Mouse (Mus musculus) neural tube, embryonic 15.5 days (tissue): ENCODE data around the gene Cldn3. TPM values are rescaled to one million over a fixed set of nuclear protein-coding genes. Genes with fewer than 3 reads are reported as not detected.

Experiments
- ATAC-seq: fragments of 200-750 bp; cut with Nextera tagmentation; 2 replicates; pipeline ENCODE4 v1.8.0; 2017; ENCODE audit warnings: mild to moderate bottlenecking, moderate TSS enrichment, moderate library complexity; ENCODE audit not compliant: low FRiP score
- H3K27ac ChIP-seq: fragments of 300-500 bp; sonication (generic); replicated peaks from 2 replicates; pipeline ENCODE4 v1.5.1; 2015; ENCODE audit warnings: mild to moderate bottlenecking, inconsistent platforms
- H3K27me3 ChIP-seq: fragments of 300-500 bp; sonication (generic); replicated peaks from 2 replicates; pipeline ENCODE4 v1.6.1; 2015; ENCODE audit warnings: inconsistent platforms
- H3K36me3 ChIP-seq: fragments of 300-500 bp; sonication (generic); 2 replicates; pipeline ENCODE4 v1.6.1; 2015; ENCODE audit warnings: inconsistent platforms
- H3K4me1 ChIP-seq: fragments of 300-500 bp; sonication (generic); 2 replicates; pipeline ENCODE4 v1.6.1; 2015; ENCODE audit warnings: inconsistent platforms
- H3K4me2 ChIP-seq: fragments of 300-500 bp; sonication (generic); 2 replicates; pipeline ENCODE4 v1.6.1; 2015; ENCODE audit warnings: inconsistent platforms, mild to moderate bottlenecking, moderate library complexity
- H3K4me3 ChIP-seq: fragments of 300-500 bp; sonication (generic); replicated peaks from 2 replicates; pipeline ENCODE4 v1.5.1; 2015; ENCODE audit warnings: mild to moderate bottlenecking, inconsistent platforms
- H3K9ac ChIP-seq: fragments of 300-500 bp; sonication (generic); replicated peaks from 2 replicates; pipeline ENCODE4 v1.6.1; 2015; ENCODE audit warnings: mild to moderate bottlenecking, inconsistent platforms
- H3K9me3 ChIP-seq: fragments of 300-500 bp; sonication (generic); replicated peaks from 2 replicates; pipeline ENCODE4 v1.6.1; 2016; ENCODE audit warnings: inconsistent platforms
- WGBS: fragments of 180-500 bp; shearing (Covaris S2); methylation state at CpG from one replicate; pipeline ENCODE4 v1.1.7; 2015; ENCODE audit warnings: mixed read lengths; 5-methylcytosine and 5-hydroxymethylcytosine counted together
- polyA plus RNA-seq: library from polyadenylated mRNA; unstranded; fragments of >200 nt; fragmentation: Nextera tagmentation; extraction: Ambion mirVana; gene quantifications from 2 replicates; pipeline ENCODE4 v1.2.1, GENCODE M21; 2015

Gene Cldn3
- polyA plus RNA-seq, 1 experiment from 2014 or later, result 0.96 TPM

GRCm38 (mm10) chr5:135009590-135010319 lies 23.7 kb downstream of the Cldn3 start:
- H3K36me3 ChIP-seq, result no peaks in the 10 kb centered on the region
- WGBS, result under 1% methylated on average over 37 of the region's 37 CpGs
- H3K27me3 ChIP-seq, result no peaks in the 10 kb centered on the region
- H3K9ac ChIP-seq, result peak overlapping the region; percentile 70
- H3K27ac ChIP-seq, result peak overlapping the region; percentile 98
- peaks cover 38% of the 10 kb centered on the region for H3K4me1 ChIP-seq
- peak; percentile 89 for ATAC-seq
- peak overlapping the region; percentile 64 for H3K4me3 ChIP-seq
- H3K4me2 ChIP-seq, result peak overlapping the region; percentile 84
- no peaks in the 10 kb centered on the region for H3K9me3 ChIP-seq

- 57% methylated on average over 7 of the region's 7 CpGs for WGBS
- H3K27me3 ChIP-seq, result no peaks in the 10 kb centered on the region
- peaks cover 40% of the 10 kb centered on the region for H3K4me1 ChIP-seq
- H3K4me2 ChIP-seq, result peak overlapping the region; percentile 84
- H3K4me3 ChIP-seq, result peak overlapping the region; percentile 64
- H3K9ac ChIP-seq, result peak overlapping the region; percentile 70
- H3K36me3 ChIP-seq, result no peaks in the 10 kb centered on the region
- no peak for ATAC-seq
- peak overlapping the region; percentile 98 for H3K27ac ChIP-seq
- no peaks in the 10 kb centered on the region for H3K9me3 ChIP-seq
Observed at GRCm38 (mm10) chr5:135010320-135010709, 24.3 kb downstream of the Cldn3 start.

DNA sequence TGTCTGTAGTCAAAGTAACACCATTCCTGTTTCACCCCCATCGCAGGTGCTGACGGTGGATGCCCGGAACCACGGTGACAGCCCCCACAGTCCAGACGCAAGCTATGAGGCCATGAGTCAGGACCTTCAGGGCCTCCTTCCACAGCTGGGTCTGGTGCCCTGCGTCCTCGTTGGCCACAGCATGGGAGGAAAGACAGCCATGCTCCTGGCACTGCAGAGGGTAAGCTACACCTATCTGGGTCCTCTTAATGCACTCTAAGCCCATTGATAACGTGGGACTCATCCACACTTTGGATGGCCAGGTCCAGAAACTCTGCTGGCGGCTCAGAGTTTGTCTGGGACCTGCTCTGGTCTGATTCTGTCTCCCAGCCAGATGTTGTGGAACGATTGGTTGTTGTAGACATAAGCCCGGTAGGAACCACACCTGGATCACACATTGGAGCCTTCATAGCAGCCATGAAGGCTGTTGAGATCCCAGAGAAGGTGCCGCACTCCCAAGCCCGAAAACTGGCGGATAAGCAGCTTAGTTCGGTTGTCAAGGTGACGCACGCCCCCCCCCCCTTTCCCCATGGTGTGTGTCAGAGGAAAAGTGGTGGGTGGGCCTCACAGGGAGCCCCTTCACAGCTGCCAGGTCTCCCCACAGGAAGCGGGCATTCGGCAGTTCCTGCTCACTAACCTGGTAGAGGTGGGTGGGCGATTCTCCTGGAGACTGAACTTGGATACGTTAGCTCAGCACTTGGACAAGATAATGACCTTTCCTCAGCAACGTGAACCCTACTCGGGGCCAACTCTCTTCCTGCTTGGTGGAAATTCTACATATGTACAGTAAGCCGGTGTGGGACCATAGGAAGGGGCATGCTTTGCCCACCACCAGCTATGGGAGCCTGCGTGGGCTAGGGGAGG lies 25.1 kb downstream of the Cldn3 start:
- Histone ChIP-seq H3K4me3 (peak overlapping the region; percentile 64; the same call in 1 of the 2 replicates), H3K27ac (no peak overlapping the region), H3K4me2 (peak overlapping the region; percentile 84), H3K9ac (no peak overlapping the region), H3K9me3 (no peaks in the 10 kb centered on the region), H3K4me1 (peaks cover 41% of the 10 kb centered on the region), H3K36me3 (no peaks in the 10 kb centered on the region), H3K27me3 (no peaks in the 10 kb centered on the region)
- ATAC-seq, result no peak
- WGBS, result 89% methylated on average over 25 of the region's 25 CpGs

- Histone ChIP-seq H3K4me3 (peak overlapping the region; percentile 8; the same call in 1 of the 2 replicates), H3K4me1 (peaks cover 41% of the 10 kb centered on the region), H3K27me3 (no peaks in the 10 kb centered on the region), H3K9ac (peak overlapping the region; percentile 22; the same call in 1 of the 2 replicates), H3K4me2 (peak overlapping the region; percentile 31), H3K9me3 (no peaks in the 10 kb centered on the region), H3K36me3 (no peaks in the 10 kb centered on the region), H3K27ac (no peak overlapping the region)
- 30% methylated on average over 26 of the region's 26 CpGs for WGBS
- ATAC-seq, result no peak
Observed at GRCm38 (mm10) chr5:135011809-135012613, 26.0 kb downstream of the Cldn3 start.

DNA sequence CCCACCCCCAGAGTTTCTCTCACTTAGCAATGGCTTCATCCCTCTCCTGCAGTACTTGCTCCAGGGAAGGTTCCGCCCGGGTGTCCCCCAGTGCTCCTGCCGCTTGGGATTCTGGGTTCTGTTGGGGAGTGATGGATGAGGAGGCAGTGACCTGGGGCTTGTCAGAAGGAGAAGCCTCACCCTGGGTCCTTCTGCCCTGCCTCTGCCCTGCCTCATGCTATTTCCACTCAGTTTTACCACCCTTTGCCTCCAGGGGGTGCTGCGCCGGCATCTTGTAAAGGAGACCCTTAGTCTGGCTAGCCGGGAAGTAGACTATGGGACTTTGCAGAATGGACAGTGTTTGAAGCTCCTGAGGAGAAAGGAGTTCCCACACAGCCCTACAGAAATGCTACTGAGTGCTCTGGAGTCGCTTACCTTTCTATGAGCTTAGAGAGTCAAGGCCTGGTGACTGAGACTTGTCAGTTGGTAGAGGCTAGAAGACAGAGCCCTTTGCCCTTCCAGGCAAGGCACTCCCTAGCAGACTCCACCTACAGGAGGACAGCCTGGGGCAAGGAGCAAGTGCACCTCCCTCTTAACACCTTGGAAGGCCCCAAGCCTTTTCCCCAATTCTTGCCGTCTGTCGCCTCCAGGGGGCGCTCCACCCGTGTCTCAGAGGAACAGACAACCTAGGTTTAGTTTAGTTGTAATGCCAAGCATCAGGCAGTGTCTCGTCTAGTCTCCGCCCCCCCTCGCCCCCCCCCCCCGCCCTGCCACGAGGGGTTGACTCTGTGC lies 26.8 kb downstream of the Cldn3 start:
- no peaks in the 10 kb centered on the region for H3K36me3 ChIP-seq
- no peaks in the 10 kb centered on the region for H3K9me3 ChIP-seq
- peak overlapping the region; percentile 31 for H3K4me2 ChIP-seq
- H3K27me3 ChIP-seq, result no peaks in the 10 kb centered on the region
- no peak overlapping the region for H3K27ac ChIP-seq
- 5% methylated on average over 15 of the region's 16 CpGs for WGBS
- no peak for ATAC-seq
- peaks cover 40% of the 10 kb centered on the region for H3K4me1 ChIP-seq
- H3K4me3 ChIP-seq, result peak overlapping the region; percentile 8; the same call in 1 of the 2 replicates
- peak overlapping the region; percentile 22; the same call in 1 of the 2 replicates for H3K9ac ChIP-seq

DNA sequence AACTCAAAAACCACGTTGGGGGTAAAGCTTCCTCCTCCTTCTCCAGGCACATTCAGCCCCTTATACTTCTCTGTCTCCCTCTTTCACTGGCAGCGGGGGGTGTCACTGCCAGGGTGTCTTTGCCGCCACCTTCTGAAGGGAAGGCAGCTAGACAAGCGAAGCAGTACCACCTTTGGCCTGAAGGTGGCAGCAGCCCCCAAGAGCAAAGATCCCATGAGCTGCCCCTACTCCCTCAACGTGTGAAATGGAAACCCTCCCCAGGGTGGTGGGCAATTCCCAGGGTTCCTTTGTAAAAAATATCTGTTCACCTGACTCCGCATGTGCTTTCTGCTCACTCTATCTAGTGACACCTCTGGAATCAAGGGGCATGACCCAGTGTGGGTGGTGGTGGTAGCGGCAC lies 29.5 kb downstream of the Cldn3 start:
- H3K27me3 ChIP-seq, result no peaks in the 10 kb centered on the region
- no peak overlapping the region for H3K9ac ChIP-seq
- peaks cover 29% of the 10 kb centered on the region for H3K4me1 ChIP-seq
- no peak for ATAC-seq
- no peak overlapping the region for H3K27ac ChIP-seq
- no peak overlapping the region for H3K4me3 ChIP-seq
- WGBS, result 15% methylated on average over 7 of the region's 7 CpGs
- H3K36me3 ChIP-seq, result no peaks in the 10 kb centered on the region
- H3K4me2 ChIP-seq, result no peak overlapping the region
- H3K9me3 ChIP-seq, result no peaks in the 10 kb centered on the region

GRCm38 (mm10) chr5:135016224-135016759 lies 30.3 kb downstream of the Cldn3 start:
- Histone ChIP-seq H3K27me3 (no peaks in the 10 kb centered on the region), H3K9ac (no peak overlapping the region), H3K9me3 (no peaks in the 10 kb centered on the region), H3K4me2 (no peak overlapping the region), H3K4me1 (peaks cover 21% of the 10 kb centered on the region), H3K4me3 (no peak overlapping the region), H3K36me3 (no peaks in the 10 kb centered on the region), H3K27ac (no peak overlapping the region)
- WGBS, result 57% methylated on average over 4 of the region's 4 CpGs
- ATAC-seq, result no peak

GRCm38 (mm10) chr5:135021814-135022213 lies 35.8 kb downstream of the Cldn3 start:
- 44% methylated on average over 6 of the region's 6 CpGs for WGBS
- Histone ChIP-seq H3K4me3 (no peak overlapping the region), H3K27me3 (no peaks in the 10 kb centered on the region), H3K36me3 (no peaks in the 10 kb centered on the region), H3K9ac (no peak overlapping the region), H3K27ac (peak overlapping the region; percentile 19; the same call in 1 of the 2 replicates), H3K9me3 (no peaks in the 10 kb centered on the region), H3K4me1 (peaks cover 35% of the 10 kb centered on the region), H3K4me2 (no peak overlapping the region)
- no peak for ATAC-seq

DNA sequence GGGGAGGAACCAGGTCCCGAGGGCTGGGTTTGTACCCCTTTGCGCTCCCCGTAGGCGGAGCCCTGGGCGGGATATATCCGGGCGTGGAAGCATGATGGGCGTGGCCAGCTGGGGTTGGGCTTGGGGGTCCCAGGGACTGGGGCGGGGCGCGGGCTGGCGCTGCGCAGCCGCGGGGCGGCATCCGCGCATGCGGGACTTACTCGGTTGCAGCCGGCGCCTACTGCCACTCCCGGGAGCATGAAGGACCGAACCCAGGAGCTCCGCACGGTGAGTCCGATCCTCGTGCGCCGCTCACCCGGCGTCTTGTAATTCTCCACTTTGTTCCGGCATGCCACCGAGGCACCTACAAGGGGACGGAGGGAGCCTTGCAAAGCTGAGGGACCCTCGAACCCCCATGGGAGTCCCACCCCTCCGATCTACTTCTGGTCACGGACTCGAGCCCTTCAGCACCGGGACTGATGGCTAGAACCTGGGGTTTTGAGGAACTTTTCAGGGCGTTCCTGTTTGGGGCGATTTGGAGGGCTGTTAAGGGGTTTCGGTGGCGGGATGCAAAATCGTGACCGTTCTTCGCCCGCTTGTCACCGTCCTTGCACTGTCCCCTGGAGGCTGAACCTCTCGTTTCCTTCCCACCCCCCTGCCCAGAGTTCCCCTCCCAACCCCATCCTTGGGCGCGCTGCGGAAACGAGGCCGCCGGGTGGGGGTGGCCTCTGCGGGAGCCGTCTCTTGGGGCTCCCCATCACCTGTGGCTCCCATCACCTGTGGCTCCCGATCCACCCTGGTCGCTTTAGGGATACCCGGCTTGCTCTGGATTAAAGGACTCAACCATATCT lies 37.5 kb downstream of the Cldn3 start, which contains the start of gene Stx1a:
Stx1a (plus strand) TSS at position 139 of the 830 bp plus-strand sequence.
- no peaks in the 10 kb centered on the region for H3K27me3 ChIP-seq
- H3K9me3 ChIP-seq, result no peaks in the 10 kb centered on the region
- peak within 1 kb of the TSS; percentile 70 for H3K9ac ChIP-seq
- no peaks in the 10 kb centered on the region for H3K36me3 ChIP-seq
- ATAC-seq, result peak; percentile 92
- H3K4me1 ChIP-seq, result peaks cover 37% of the 10 kb centered on the region
- H3K4me2 ChIP-seq, result peak within 1 kb of the TSS; percentile 91
- peak within 1 kb of the TSS; percentile 48 for H3K27ac ChIP-seq
- under 1% methylated on average over 57 of the region's 61 CpGs for WGBS
- H3K4me3 ChIP-seq, result peak within 1 kb of the TSS; percentile 72
